Mouse (Mus musculus): ENCODE results near the gene Sh2d7. TPM values are rescaled to one million over a fixed set of nuclear protein-coding genes. Genes with fewer than 3 reads are reported as not detected.
"Not testable (repeated sequence)": the region's sequence is repeated elsewhere in the genome, so short reads cannot be mapped to it uniquely, and the experiment has no call there.

Gene Sh2d7
- polyA plus RNA-seq, 1 experiment from 2014 or later: not detected

DNA sequence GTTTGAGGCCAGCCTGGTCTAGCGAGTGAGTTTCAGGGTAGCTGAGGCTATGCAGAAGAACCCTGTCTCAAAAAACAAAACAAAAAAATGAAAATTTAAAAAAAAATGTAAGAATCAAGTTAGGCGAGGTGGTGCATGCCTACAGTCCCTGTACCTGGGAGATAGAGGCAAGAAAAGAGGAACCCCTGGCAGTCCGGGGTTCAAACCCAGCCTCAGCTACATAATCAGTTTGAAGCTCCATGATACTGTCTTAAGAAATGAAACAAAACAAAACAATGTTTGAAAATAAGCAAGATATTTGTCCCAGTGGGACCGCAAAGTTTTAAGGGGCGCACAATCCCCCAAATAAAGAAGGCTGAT, 47.0 kb downstream of the Sh2d7 start:
- no peaks in the 10 kb centered on the region for H3K9me3 ChIP-seq (replicated peaks)
- H3K4me1 ChIP-seq: peaks cover 21% of the 10 kb centered on the region
- H3K9ac ChIP-seq: no peak overlapping the region
- WGBS: 32% methylated on average over 5 of the region's 5 CpGs
- peaks cover 11% of the 10 kb centered on the region for H3K36me3 ChIP-seq
- peak; percentile 35 for ATAC-seq (replicated peaks; ENCODE audit: low FRiP score)
- peak overlapping the region; percentile 91 for H3K4me3 ChIP-seq (replicated peaks)
- H3K27ac ChIP-seq: no peak overlapping the region
- no peaks in the 10 kb centered on the region for H3K27me3 ChIP-seq
- peak overlapping the region; percentile 90 for H3K4me2 ChIP-seq

GRCm38 (mm10) chr9:54586199-54587061, 47.6 kb downstream of the Sh2d7 start, which contains the start of gene Idh3a:
TSS of gene Idh3a (plus strand) at chr9:54586334.
- Histone ChIP-seq H3K27ac (peak within 1 kb of the TSS; percentile 18; the same call in 1 of the 2 replicates), H3K4me3 (replicated peaks) (peak within 1 kb of the TSS; percentile 91), H3K4me2 (peak within 1 kb of the TSS; percentile 90), H3K36me3 (peaks cover 15% of the 10 kb centered on the region), H3K9me3 (replicated peaks) (no peaks in the 10 kb centered on the region), H3K27me3 (no peaks in the 10 kb centered on the region), H3K9ac (peak within 1 kb of the TSS; percentile 92), H3K4me1 (peaks cover 21% of the 10 kb centered on the region)
- ATAC-seq (replicated peaks; ENCODE audit: low FRiP score): peak; percentile 99
- under 1% methylated on average over 73 of the region's 73 CpGs for WGBS

DNA sequence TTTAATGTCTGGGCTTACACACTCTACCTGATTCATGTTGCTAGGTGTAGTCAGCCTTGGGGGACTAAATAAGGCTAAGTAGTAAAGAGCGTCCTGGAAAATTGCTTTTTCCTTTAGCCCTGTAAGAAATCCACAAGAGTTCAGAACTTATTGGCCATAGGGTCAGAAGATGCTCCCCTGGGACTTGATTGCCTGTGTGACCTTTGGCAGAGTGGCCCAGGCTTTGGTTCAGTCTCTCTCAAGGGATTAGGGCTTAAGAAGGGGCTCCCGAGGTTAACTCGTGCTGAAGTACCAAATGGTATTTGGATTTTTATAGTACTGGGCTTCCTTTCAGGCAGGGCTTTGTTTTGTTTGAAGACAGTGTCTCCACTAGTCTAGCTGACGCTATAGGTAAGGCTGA, 49.1 kb downstream of the Sh2d7 start:
- Histone ChIP-seq H3K9me3 (replicated peaks) (no peaks in the 10 kb centered on the region), H3K9ac (no peak overlapping the region), H3K4me2 (peak overlapping the region; percentile 90), H3K36me3 (peaks cover 29% of the 10 kb centered on the region), H3K4me3 (replicated peaks) (peak overlapping the region; percentile 91), H3K27ac (no peak overlapping the region), H3K27me3 (no peaks in the 10 kb centered on the region), H3K4me1 (peaks cover 21% of the 10 kb centered on the region)
- WGBS: 47% methylated on average over 4 of the region's 4 CpGs
- no peak for ATAC-seq (replicated peaks; ENCODE audit: low FRiP score)

GRCm38 (mm10) chr9:54593652-54594051, 54.9 kb downstream of the Sh2d7 start:
- ATAC-seq (replicated peaks; ENCODE audit: low FRiP score); H3K27me3 ChIP-seq; H3K4me1 ChIP-seq; H3K9me3 ChIP-seq (replicated peaks); H3K4me3 ChIP-seq (replicated peaks); H3K27ac ChIP-seq; H3K4me2 ChIP-seq; H3K9ac ChIP-seq: not testable (repeated sequence)
- 80% methylated on average over 4 of the region's 4 CpGs for WGBS
- H3K36me3 ChIP-seq: peaks cover 84% of the 10 kb centered on the region

Other genes with a start within 250 kb of the Sh2d7 start
- gene Dmxl2, start 37.4 kb upstream of the Sh2d7 start, polyA plus RNA-seq (2015; fragmentation: Nextera tagmentation; extraction: Ambion mirVana): 6.3 and 6.5 TPM in 2 replicates
- 15.9 and 17.4 TPM in 2 replicates for gene Cib2, start 21.2 kb downstream of the Sh2d7 start, polyA plus RNA-seq (2015; fragmentation: Nextera tagmentation; extraction: Ambion mirVana)
- 139 and 158 TPM in 2 replicates for gene Idh3a, start 47.4 kb downstream of the Sh2d7 start, polyA plus RNA-seq (2015; fragmentation: Nextera tagmentation; extraction: Ambion mirVana)
- 2.1 and 4.6 TPM in 2 replicates for gene Acsbg1, start 122.9 kb downstream of the Sh2d7 start, polyA plus RNA-seq (2015; fragmentation: Nextera tagmentation; extraction: Ambion mirVana)
- gene Dnaja4, start 159.9 kb downstream of the Sh2d7 start, polyA plus RNA-seq (2015; fragmentation: Nextera tagmentation; extraction: Ambion mirVana): 3.6 and 4.4 TPM in 2 replicates
- gene Wdr61, start 195.5 kb downstream of the Sh2d7 start, polyA plus RNA-seq (2015; fragmentation: Nextera tagmentation; extraction: Ambion mirVana): 151 and 160 TPM in 2 replicates
- 78.1 and 79.9 TPM in 2 replicates for gene Crabp1, start 225.8 kb downstream of the Sh2d7 start, polyA plus RNA-seq (2015; fragmentation: Nextera tagmentation; extraction: Ambion mirVana)